Mouse (Mus musculus) G1E (cell line): Measurements from ENCODE around the gene P2ry2.

Experiments
- CTCF ChIP-seq: IDR thresholded peaks from 2 replicates; pipeline ENCODE4 v1.5.1; 2012; ENCODE audit warnings: low read depth, low read length, inconsistent platforms, mixed read lengths
- GATA1 ChIP-seq: IDR thresholded peaks from 2 replicates; pipeline ENCODE4 v1.6.1; 2012; ENCODE audit warnings: borderline replicate concordance, low read length, inconsistent platforms, mixed read lengths
- GATA2 ChIP-seq: IDR thresholded peaks from 2 replicates; pipeline ENCODE4 v1.6.1; 2012; ENCODE audit warnings: low read depth, low read length, inconsistent platforms, borderline replicate concordance
- POLR2AphosphoS5 ChIP-seq: IDR thresholded peaks from 2 replicates; pipeline ENCODE4 v1.6.1; 2012; ENCODE audit warnings: low read depth, low read length, inconsistent platforms; ENCODE audit not compliant: insufficient replicate concordance
- TAL1 ChIP-seq: conservative IDR thresholded peaks from 2 replicates; pipeline ENCODE4 v1.6.1; 2012; ENCODE audit warnings: low read depth, low read length, inconsistent platforms, mixed read lengths

DNA sequence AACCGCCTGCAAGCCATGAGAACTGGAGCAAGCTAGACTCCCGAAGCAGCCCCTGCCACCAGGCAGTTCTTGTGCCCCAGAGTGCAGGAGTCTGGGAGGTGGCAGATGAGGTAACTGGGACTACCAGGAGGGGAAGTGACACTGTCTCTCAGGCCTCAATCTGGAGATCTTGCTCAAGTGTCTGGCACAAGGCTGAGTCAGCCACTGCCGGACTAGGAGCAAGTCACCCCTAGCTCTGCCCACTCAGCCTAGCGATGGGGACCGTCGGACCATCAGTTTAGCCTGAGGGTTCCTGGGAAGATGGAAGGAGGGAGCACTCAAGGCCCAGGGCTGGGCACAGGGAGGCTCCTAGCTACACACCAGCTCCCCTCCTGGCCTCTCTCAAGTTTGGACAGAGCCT lies 48.4 kb downstream of the P2ry2 start:
- no peak for TF ChIP-seq CTCF
- no peak for TF ChIP-seq GATA1
- no peak for TF ChIP-seq GATA2
- no peak for TF ChIP-seq POLR2AphosphoS5
- TF ChIP-seq TAL1 = no peak
